Mouse (Mus musculus): Measurements from ENCODE around the gene Dlat.
"Not testable (repeated sequence)": the region's sequence is repeated elsewhere in the genome, so short reads cannot be mapped to it uniquely, and the experiment has no call there.

Dlat gene

GRCm38 (mm10) chr9:50660431-50660830, 851 bp upstream of the Dlat start:
- DNase-seq (ENCODE audit: low spot score) = no peak

- no peak for DNase-seq (ENCODE audit: low spot score)
Measured at GRCm38 (mm10) chr9:50658941-50659388, 615 bp downstream of the Dlat start.

GRCm38 (mm10) chr9:50658391-50658790, 1.2 kb downstream of the Dlat start:
- DNase-seq (ENCODE audit: low spot score) = no peak

- DNase-seq (ENCODE audit: low spot score) = no peak
Measured at GRCm38 (mm10) chr9:50650503-50650902, 9.1 kb downstream of the Dlat start.

GRCm38 (mm10) chr9:50646826-50647370, 12.7 kb downstream of the Dlat start:
- DNase-seq (ENCODE audit: low spot score) = no peak

- no peak for DNase-seq (ENCODE audit: low spot score)
Measured at GRCm38 (mm10) chr9:50634270-50634669, 25.3 kb downstream of the Dlat start.

- DNase-seq (ENCODE audit: low spot score) = no peak
Measured at GRCm38 (mm10) chr9:50633059-50633458, 26.5 kb downstream of the Dlat start.

GRCm38 (mm10) chr9:50632016-50632688, 27.4 kb downstream of the Dlat start:
- no peak for DNase-seq (ENCODE audit: low spot score)

GRCm38 (mm10) chr9:50630903-50631302, 28.7 kb downstream of the Dlat start:
- not testable (repeated sequence) for DNase-seq (ENCODE audit: low spot score)

GRCm38 (mm10) chr9:50617794-50618330, 41.7 kb downstream of the Dlat start:
- DNase-seq (ENCODE audit: low spot score) = no peak

GRCm38 (mm10) chr9:50616766-50617603, 42.6 kb downstream of the Dlat start, which contains the start of the genes Pih1d2 and Nkapd1:
Pih1d2 (plus strand) TSS chr9:50617321.
Nkapd1 (minus strand) TSS chr9:50617464.
- DNase-seq (ENCODE audit: low spot score) = peak; percentile 88

- no peak for DNase-seq (ENCODE audit: low spot score)
Measured at GRCm38 (mm10) chr9:50616161-50616560, 43.4 kb downstream of the Dlat start.

- DNase-seq (ENCODE audit: low spot score) = no peak
Measured at GRCm38 (mm10) chr9:50612115-50612514, 47.5 kb downstream of the Dlat start.

GRCm38 (mm10) chr9:50604338-50604737, 55.2 kb downstream of the Dlat start:
- no peak for DNase-seq (ENCODE audit: low spot score)

GRCm38 (mm10) chr9:50603998-50604324, 55.6 kb downstream of the Dlat start:
- no peak for DNase-seq (ENCODE audit: low spot score)

GRCm38 (mm10) chr9:50603189-50603997, 56.2 kb downstream of the Dlat start, which contains the start of the genes Sdhd and Timm8b:
Sdhd (minus strand) TSS chr9:50603812.
Timm8b (plus strand) TSS chr9:50603910.
- peak; percentile 93 for DNase-seq (ENCODE audit: low spot score)

GRCm38 (mm10) chr9:50602055-50602845, 57.3 kb downstream of the Dlat start:
- DNase-seq (ENCODE audit: low spot score) = no peak

- no peak for DNase-seq (ENCODE audit: low spot score)
Measured at GRCm38 (mm10) chr9:50601536-50601935, 58.0 kb downstream of the Dlat start.

GRCm38 (mm10) chr9:50596973-50597372, 62.6 kb downstream of the Dlat start:
- no peak for DNase-seq (ENCODE audit: low spot score)

- no peak for DNase-seq (ENCODE audit: low spot score)
Measured at GRCm38 (mm10) chr9:50594794-50595417, 64.7 kb downstream of the Dlat start.

Measured in layer of hippocampus, adult 9-10 months (tissue).